Mouse (Mus musculus): ENCODE measurements around the gene Mecom. TPM values are rescaled to one million over a fixed set of nuclear protein-coding genes. Genes with fewer than 3 reads are reported as not detected.

Gene Mecom
- polyA plus RNA-seq, 1 experiment from 2014 or later = 0.79 TPM

- Histone ChIP-seq H3K4me1 (replicated peaks) (no peaks in the 10 kb centered on the region), H3K36me3 (replicated peaks) (no peaks in the 10 kb centered on the region), H3K27me3 (no peaks in the 10 kb centered on the region), H3K4me2 (no peak overlapping the region), H3K4me3 (replicated peaks) (no peak overlapping the region), H3K9me3 (replicated peaks) (no peaks in the 10 kb centered on the region), H3K27ac (replicated peaks) (no peak overlapping the region), H3K9ac (no peak overlapping the region)
- WGBS (ENCODE audit: insufficient replicate concordance) = 67% methylated on average over 15 of the region's 15 CpGs
- ATAC-seq (ENCODE audit: insufficient read depth) = no peak
Observed at GRCm38 (mm10) chr3:30453546-30454455, 94.0 kb downstream of the Mecom start.

GRCm38 (mm10) chr3:30453046-30453445 lies 94.8 kb downstream of the Mecom start:
- no peaks in the 10 kb centered on the region for H3K36me3 ChIP-seq (replicated peaks)
- no peak overlapping the region for H3K4me3 ChIP-seq (replicated peaks)
- H3K27ac ChIP-seq (replicated peaks) = no peak overlapping the region
- no peak overlapping the region for H3K9ac ChIP-seq
- no peaks in the 10 kb centered on the region for H3K27me3 ChIP-seq
- no peak for ATAC-seq (ENCODE audit: insufficient read depth)
- H3K4me2 ChIP-seq = no peak overlapping the region
- no peaks in the 10 kb centered on the region for H3K9me3 ChIP-seq (replicated peaks)
- WGBS (ENCODE audit: insufficient replicate concordance) = 70% methylated on average over 6 of the region's 6 CpGs
- no peaks in the 10 kb centered on the region for H3K4me1 ChIP-seq (replicated peaks)

GRCm38 (mm10) chr3:30452511-30452910 lies 95.3 kb downstream of the Mecom start:
- no peak for ATAC-seq (ENCODE audit: insufficient read depth)
- H3K9me3 ChIP-seq (replicated peaks) = no peaks in the 10 kb centered on the region
- no peaks in the 10 kb centered on the region for H3K4me1 ChIP-seq (replicated peaks)
- H3K9ac ChIP-seq = no peak overlapping the region
- WGBS (ENCODE audit: insufficient replicate concordance) = 63% methylated on average over 7 of the region's 7 CpGs
- H3K4me2 ChIP-seq = no peak overlapping the region
- H3K27ac ChIP-seq (replicated peaks) = no peak overlapping the region
- H3K36me3 ChIP-seq (replicated peaks) = no peaks in the 10 kb centered on the region
- no peak overlapping the region for H3K4me3 ChIP-seq (replicated peaks)
- H3K27me3 ChIP-seq = no peaks in the 10 kb centered on the region

- H3K9me3 ChIP-seq (replicated peaks) = no peaks in the 10 kb centered on the region
- H3K27ac ChIP-seq (replicated peaks) = no peak overlapping the region
- H3K4me3 ChIP-seq (replicated peaks) = no peak overlapping the region
- H3K36me3 ChIP-seq (replicated peaks) = no peaks in the 10 kb centered on the region
- WGBS (ENCODE audit: insufficient replicate concordance) = 48% methylated on average over 10 of the region's 10 CpGs
- H3K4me2 ChIP-seq = no peak overlapping the region
- no peaks in the 10 kb centered on the region for H3K27me3 ChIP-seq
- no peak overlapping the region for H3K9ac ChIP-seq
- H3K4me1 ChIP-seq (replicated peaks) = no peaks in the 10 kb centered on the region
- ATAC-seq (ENCODE audit: insufficient read depth) = peak; percentile 56; the same call in 1 of the 2 replicates
Observed at GRCm38 (mm10) chr3:30450206-30450965, 97.4 kb downstream of the Mecom start.

GRCm38 (mm10) chr3:30448624-30449023 lies 99.2 kb downstream of the Mecom start:
- WGBS (ENCODE audit: insufficient replicate concordance) = 56% methylated on average over 1 of the region's 1 CpGs
- ATAC-seq (ENCODE audit: insufficient read depth) = no peak
- Histone ChIP-seq H3K9me3 (replicated peaks) (no peaks in the 10 kb centered on the region), H3K9ac (no peak overlapping the region), H3K36me3 (replicated peaks) (no peaks in the 10 kb centered on the region), H3K27me3 (no peaks in the 10 kb centered on the region), H3K4me3 (replicated peaks) (no peak overlapping the region), H3K27ac (replicated peaks) (no peak overlapping the region), H3K4me1 (replicated peaks) (no peaks in the 10 kb centered on the region), H3K4me2 (no peak overlapping the region)

- Histone ChIP-seq H3K4me3 (replicated peaks) (no peak overlapping the region), H3K9me3 (replicated peaks) (no peaks in the 10 kb centered on the region), H3K4me2 (no peak overlapping the region), H3K36me3 (replicated peaks) (no peaks in the 10 kb centered on the region), H3K27me3 (no peaks in the 10 kb centered on the region), H3K9ac (no peak overlapping the region), H3K27ac (replicated peaks) (no peak overlapping the region), H3K4me1 (replicated peaks) (no peaks in the 10 kb centered on the region)
- ATAC-seq (ENCODE audit: insufficient read depth) = no peak
- WGBS (ENCODE audit: insufficient replicate concordance) = 71% methylated on average over 6 of the region's 6 CpGs
Observed at GRCm38 (mm10) chr3:30445970-30446442, 101.8 kb downstream of the Mecom start.

- H3K9me3 ChIP-seq (replicated peaks) = no peaks in the 10 kb centered on the region
- H3K4me1 ChIP-seq (replicated peaks) = no peaks in the 10 kb centered on the region
- no peaks in the 10 kb centered on the region for H3K36me3 ChIP-seq (replicated peaks)
- H3K27me3 ChIP-seq = no peaks in the 10 kb centered on the region
- H3K4me3 ChIP-seq (replicated peaks) = no peak overlapping the region
- WGBS (ENCODE audit: insufficient replicate concordance) = 61% methylated on average over 4 of the region's 4 CpGs
- H3K4me2 ChIP-seq = no peak overlapping the region
- H3K27ac ChIP-seq (replicated peaks) = no peak overlapping the region
- no peak for ATAC-seq (ENCODE audit: insufficient read depth)
- no peak overlapping the region for H3K9ac ChIP-seq
Observed at GRCm38 (mm10) chr3:30445247-30445969, 102.4 kb downstream of the Mecom start.

GRCm38 (mm10) chr3:30441646-30442045 lies 106.2 kb downstream of the Mecom start:
- H3K9me3 ChIP-seq (replicated peaks) = no peaks in the 10 kb centered on the region
- no peak overlapping the region for H3K4me3 ChIP-seq (replicated peaks)
- no peak overlapping the region for H3K4me2 ChIP-seq
- H3K9ac ChIP-seq = no peak overlapping the region
- no peak for ATAC-seq (ENCODE audit: insufficient read depth)
- H3K36me3 ChIP-seq (replicated peaks) = no peaks in the 10 kb centered on the region
- no peaks in the 10 kb centered on the region for H3K4me1 ChIP-seq (replicated peaks)
- H3K27ac ChIP-seq (replicated peaks) = no peak overlapping the region
- no peaks in the 10 kb centered on the region for H3K27me3 ChIP-seq

GRCm38 (mm10) chr3:30438007-30438406 lies 109.8 kb downstream of the Mecom start:
- ATAC-seq (ENCODE audit: insufficient read depth) = no peak

GRCm38 (mm10) chr3:30436561-30436960 lies 111.2 kb downstream of the Mecom start:
- no peaks in the 10 kb centered on the region for H3K9me3 ChIP-seq (replicated peaks)
- 69% methylated on average over 6 of the region's 6 CpGs for WGBS (ENCODE audit: insufficient replicate concordance)
- no peak for ATAC-seq (ENCODE audit: insufficient read depth)

More at GRCm38 (mm10) chr3:30438007-30438406, 109.8 kb downstream of the Mecom start:
- no peaks in the 10 kb centered on the region for H3K36me3 ChIP-seq (replicated peaks)
- no peak overlapping the region for H3K9ac ChIP-seq
- H3K4me1 ChIP-seq (replicated peaks) = no peaks in the 10 kb centered on the region
- no peaks in the 10 kb centered on the region for H3K9me3 ChIP-seq (replicated peaks)
- H3K4me3 ChIP-seq (replicated peaks) = no peak overlapping the region
- WGBS (ENCODE audit: insufficient replicate concordance) = 39% methylated on average over 7 of the region's 7 CpGs
- no peak overlapping the region for H3K27ac ChIP-seq (replicated peaks)
- no peaks in the 10 kb centered on the region for H3K27me3 ChIP-seq
- no peak overlapping the region for H3K4me2 ChIP-seq

GRCm38 (mm10) chr3:30436131-30436530 lies 111.7 kb downstream of the Mecom start:
- no peak overlapping the region for H3K4me3 ChIP-seq (replicated peaks)
- no peaks in the 10 kb centered on the region for H3K27me3 ChIP-seq
- H3K36me3 ChIP-seq (replicated peaks) = no peaks in the 10 kb centered on the region
- no peak overlapping the region for H3K9ac ChIP-seq
- no peak overlapping the region for H3K27ac ChIP-seq (replicated peaks)
- no peak for ATAC-seq (ENCODE audit: insufficient read depth)
- no peak overlapping the region for H3K4me2 ChIP-seq
- H3K9me3 ChIP-seq (replicated peaks) = no peaks in the 10 kb centered on the region
- H3K4me1 ChIP-seq (replicated peaks) = no peaks in the 10 kb centered on the region
- WGBS (ENCODE audit: insufficient replicate concordance) = 61% methylated on average over 9 of the region's 9 CpGs

More at GRCm38 (mm10) chr3:30436561-30436960, 111.2 kb downstream of the Mecom start:
- Histone ChIP-seq H3K27me3 (no peaks in the 10 kb centered on the region), H3K4me1 (replicated peaks) (no peaks in the 10 kb centered on the region), H3K4me3 (replicated peaks) (no peak overlapping the region), H3K9ac (no peak overlapping the region), H3K36me3 (replicated peaks) (no peaks in the 10 kb centered on the region), H3K4me2 (no peak overlapping the region), H3K27ac (replicated peaks) (no peak overlapping the region)

All from liver, embryonic 15.5 days (tissue).